Mouse (Mus musculus): ENCODE measurements around the gene Fyn.

GRCm38 (mm10) chr10:39411857-39412559 is 43.4 kb downstream of the Fyn start:
- no peak for TF ChIP-seq E2F4 (IDR thresholded peaks at IDR 0.05; ENCODE audit: insufficient replicate concordance, low read depth, low read length)
- no peak for TF ChIP-seq ZMIZ1 (IDR thresholded peaks at IDR 0.05; ENCODE audit: low read depth, low read length)
